Comparison of ENCODE assay signal across 19 mouse cellular contexts in genomic region chr12:5182586-5182985, GRCm38 (mm10).
A peak's percentile ranks its signal among the peaks of the same experiment; 100 is the strongest.
DNase-seq lines count a peak whose midpoint lies in the region; ATAC-seq and TF ChIP-seq lines count a peak whose summit lies in the region.
"Had no signal": no experiment of that assay in that cellular context is flagged by ENCODE, and none has a peak within 500 bp of the region (broad histone marks: within the 10 kb centered on the region; RNA-seq: fewer than 3 reads in every experiment).

No protein-coding gene starts in this region.

- no peaks in the 10 kb centered on the region for H3K36me3 ChIP-seq in midbrain, embryonic 13.5 days
- H3K36me3 ChIP-seq in midbrain, embryonic 11.5 days (ENCODE audit: control insufficient read depth, insufficient read depth, low read length), result no peaks in the 10 kb centered on the region
- H3K36me3 ChIP-seq in hindbrain, postnatal 0 days (ENCODE audit: insufficient read depth, low read length), result no peaks in the 10 kb centered on the region
- H3K36me3 ChIP-seq: kidney, embryonic 15.5 days; stomach, embryonic 15.5 days had no signal

- TF ChIP-seq POLR2A in olfactory bulb, adult 2 months (IDR thresholded peaks at IDR 0.05; ENCODE audit: insufficient read depth, low read depth, low read length), result no peak

- H3K27me3 ChIP-seq in midbrain, embryonic 13.5 days, result no peaks in the 10 kb centered on the region
- no peaks in the 10 kb centered on the region for H3K27me3 ChIP-seq in midbrain, embryonic 11.5 days (ENCODE audit: control insufficient read depth, insufficient read depth, low read length)
- H3K27me3 ChIP-seq in hindbrain, postnatal 0 days (ENCODE audit: insufficient read depth, low read length), result no peaks in the 10 kb centered on the region
- H3K27me3 ChIP-seq: forebrain, embryonic 13.5 days; kidney, embryonic 15.5 days; stomach, embryonic 15.5 days had no signal

- no peak overlapping the region for H3K9ac ChIP-seq in midbrain, embryonic 13.5 days (replicated peaks)
- no peak overlapping the region for H3K9ac ChIP-seq in midbrain, embryonic 11.5 days (ENCODE audit: low read length)
- no peak overlapping the region for H3K9ac ChIP-seq in hindbrain, postnatal 0 days (replicated peaks; ENCODE audit: low read length)
- H3K9ac ChIP-seq: forebrain, embryonic 13.5 days; kidney, embryonic 15.5 days; stomach, embryonic 15.5 days had no signal

- peaks cover 23% of the 10 kb centered on the region for H3K4me1 ChIP-seq in midbrain, embryonic 13.5 days (replicated peaks)
- no peaks in the 10 kb centered on the region for H3K4me1 ChIP-seq in midbrain, embryonic 11.5 days (ENCODE audit: control insufficient read depth, insufficient read depth, low read length)
- no peaks in the 10 kb centered on the region; the same call in 1 of the 2 replicates for H3K4me1 ChIP-seq in hindbrain, postnatal 0 days (ENCODE audit: insufficient read depth, low read length)
- H3K4me1 ChIP-seq in olfactory bulb, adult 2 months (ENCODE audit: control insufficient read depth, insufficient read depth, low read length), result peaks cover 22% of the 10 kb centered on the region

- no peaks in the 10 kb centered on the region for H3K9me3 ChIP-seq in midbrain, embryonic 13.5 days
- no peaks in the 10 kb centered on the region for H3K9me3 ChIP-seq in midbrain, embryonic 11.5 days (ENCODE audit: control insufficient read depth, low read length)
- no peaks in the 10 kb centered on the region for H3K9me3 ChIP-seq in hindbrain, postnatal 0 days (ENCODE audit: low read length)
- H3K9me3 ChIP-seq: forebrain, embryonic 13.5 days; kidney, embryonic 15.5 days; stomach, embryonic 15.5 days had no signal

- H3K4me3 ChIP-seq in midbrain, embryonic 13.5 days (replicated peaks), result no peak overlapping the region
- H3K4me3 ChIP-seq in midbrain, embryonic 11.5 days (ENCODE audit: low read depth, low read length), result no peak overlapping the region
- no peak overlapping the region for H3K4me3 ChIP-seq in hindbrain, postnatal 0 days (ENCODE audit: low read length)
- no peak overlapping the region for H3K4me3 ChIP-seq in olfactory bulb, adult 2 months (ENCODE audit: insufficient read depth, low read depth, low read length)
- H3K4me3 ChIP-seq: forebrain, embryonic 13.5 days; kidney, embryonic 15.5 days; stomach, embryonic 15.5 days had no signal

- no peak for TF ChIP-seq CTCF in hindbrain, postnatal 0 days (IDR thresholded peaks at IDR 0.05; ENCODE audit: low read depth)
- no peak for TF ChIP-seq CTCF in olfactory bulb, adult 2 months (IDR thresholded peaks at IDR 0.05; ENCODE audit: insufficient read depth, low read depth, low read length)

- no peak overlapping the region for H3K27ac ChIP-seq in midbrain, embryonic 13.5 days
- no peak overlapping the region for H3K27ac ChIP-seq in midbrain, embryonic 11.5 days (ENCODE audit: low read depth, low read length)
- no peak overlapping the region for H3K27ac ChIP-seq in hindbrain, postnatal 0 days
- H3K27ac ChIP-seq in olfactory bulb, adult 2 months (ENCODE audit: insufficient read depth, low read depth, low read length), result peak overlapping the region; percentile 86
- H3K27ac ChIP-seq: forebrain, embryonic 13.5 days; kidney, embryonic 15.5 days; stomach, embryonic 15.5 days had no signal

- 80% methylated on average over 4 of the region's 4 CpGs for WGBS in midbrain, embryonic 13.5 days
- 83% methylated on average over 4 of the region's 4 CpGs for WGBS in midbrain, embryonic 11.5 days
- WGBS in hindbrain, postnatal 0 days, result 38% methylated on average over 4 of the region's 4 CpGs
- WGBS in olfactory bulb, adult 2 months, result 80% methylated on average over 4 of the region's 4 CpGs

- H3K4me2 ChIP-seq in midbrain, embryonic 13.5 days (replicated peaks), result no peak overlapping the region
- no peak overlapping the region for H3K4me2 ChIP-seq in midbrain, embryonic 11.5 days
- no peak overlapping the region for H3K4me2 ChIP-seq in hindbrain, postnatal 0 days (ENCODE audit: low read depth, low read length)
- H3K4me2 ChIP-seq: forebrain, embryonic 13.5 days; heart, embryonic 11.5 days; kidney, embryonic 15.5 days; stomach, embryonic 15.5 days had no signal

- ATAC-seq in frontal cortex, adult (ENCODE audit: low TSS enrichment), result 0 out of 2 replicates have a peak, but pooled peaks have one; percentile 3
- ATAC-seq in midbrain, embryonic 13.5 days, result 0 out of 2 replicates have a peak, but pooled peaks have one; percentile 22
- ATAC-seq in midbrain, embryonic 11.5 days (ENCODE audit: low FRiP score), result no peak
- ATAC-seq in hindbrain, postnatal 0 days, result peak; percentile 42; the same call in 1 of the 2 replicates
- ATAC-seq: forebrain, embryonic 13.5 days had no signal

- DNase-seq in frontal cortex, postnatal 25 days (ENCODE audit: low spot score in 2 of 2), result no peak
- no peak for DNase-seq in midbrain, embryonic 11.5 days (ENCODE audit: low spot score, missing footprints)
- DNase-seq in hindbrain, postnatal 0 days (ENCODE audit: low spot score), result peak; percentile 54
- DNase-seq in layer of hippocampus, postnatal 36 days, result no peak
- DNase-seq: cerebellum, adult 2 months; cerebellum, postnatal 36 days; heart, postnatal 10 days; left cerebral cortex, postnatal 4 days; liver; lung, postnatal 10 days; right cerebral cortex, postnatal 25 days; thymus, adult 18-20 months had no signal
